Mouse (Mus musculus): ENCODE data around the gene Slc6a2.

Gene Slc6a2

GRCm38 (mm10) chr8:93030664-93031063 lies 70.8 kb downstream of the Slc6a2 start:
- in situ Hi-C loops (cut with MboI): no loop called here

GRCm38 (mm10) chr8:93038831-93039230 lies 79.0 kb downstream of the Slc6a2 start:
- in situ Hi-C loops (cut with MboI): no loop called here

- in situ Hi-C loops (cut with MboI): no loop called here
Measured at GRCm38 (mm10) chr8:93040256-93040655, 80.4 kb downstream of the Slc6a2 start.

GRCm38 (mm10) chr8:93040776-93041567 lies 81.1 kb downstream of the Slc6a2 start:
- in situ Hi-C loops (cut with MboI): no loop called here

GRCm38 (mm10) chr8:93043083-93043482 lies 83.2 kb downstream of the Slc6a2 start:
- in situ Hi-C loops (cut with MboI): no loop called here

- in situ Hi-C loops (cut with MboI): no loop called here
Measured at GRCm38 (mm10) chr8:93048092-93048491, 88.2 kb downstream of the Slc6a2 start, which contains the start of gene Ces1a. Gene Ces1a, minus strand, starts transcription at chr8:93048192.

GRCm38 (mm10) chr8:93048510-93049416 lies 88.9 kb downstream of the Slc6a2 start:
- in situ Hi-C loops (cut with MboI): no loop called here
